Mouse (Mus musculus): Measurements from ENCODE around the gene Mcm8. TPM values are rescaled to one million over a fixed set of nuclear protein-coding genes. Genes with fewer than 3 reads are reported as not detected.

The Mcm8 gene
- polyA plus RNA-seq, 2 experiments, result 4.5 to 6.9 TPM

DNA sequence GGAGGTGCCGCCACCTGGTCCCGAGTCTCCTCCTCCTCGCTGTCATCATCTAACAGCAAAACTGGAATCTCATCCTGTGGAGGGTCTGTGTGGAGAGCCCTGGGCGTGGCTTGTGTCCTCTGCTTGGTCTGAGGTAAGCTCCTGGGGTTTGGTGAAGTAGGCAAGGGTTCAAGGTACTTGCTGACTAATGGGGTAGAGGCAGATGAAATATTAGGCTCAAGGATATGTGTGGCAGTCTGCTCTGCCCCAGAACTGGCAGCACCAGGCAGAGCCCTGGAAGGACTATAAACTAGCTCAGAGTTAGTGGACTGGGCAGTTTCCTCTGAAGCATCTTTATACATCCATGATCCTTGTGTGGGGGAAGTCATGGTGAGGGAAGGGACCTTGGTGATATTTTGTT is 54.3 kb downstream of the Mcm8 start:
- no peak overlapping the region for H3K9ac ChIP-seq (replicated peaks)
- peaks cover 3% of the 10 kb centered on the region; the same call in 1 of the 2 replicates for H3K36me3 ChIP-seq (replicated peaks; ENCODE audit: control insufficient read depth, insufficient read depth, low read depth)
- peaks cover 0 to 2% of the 10 kb centered on the region in 2 experiments; a peak in 1 of 4 replicates for H3K4me1 ChIP-seq (replicated peaks; ENCODE audit: control insufficient read depth in 2 of 2, insufficient read depth in 2 of 2, low read length in 1 of 2)
- H3K4me3 ChIP-seq (ENCODE audit: insufficient read depth in 1 of 2, low read depth in 2 of 2, low read length in 2 of 2), result no peak overlapping the region
- TF ChIP-seq CTCF (IDR thresholded peaks at IDR 0.05; ENCODE audit: low read depth) (no peak), EP300 (IDR thresholded peaks at IDR 0.05; ENCODE audit: low read depth) (no peak)
- no peaks in the 10 kb centered on the region for H3K9me3 ChIP-seq (ENCODE audit: control insufficient read depth, low read length)
- H3K4me2 ChIP-seq (ENCODE audit: low read depth), result no peak overlapping the region
- 63% methylated on average over 4 of the region's 4 CpGs for WGBS (ENCODE audit: insufficient replicate concordance)
- DNase-seq (ENCODE audit: low read depth in 3 of 3, low spot score in 3 of 3), result no peak
- no peaks in the 10 kb centered on the region for H3K27me3 ChIP-seq (ENCODE audit: control insufficient read depth, insufficient read depth, low read length)
- ATAC-seq (ENCODE audit: insufficient read depth), result no peak
- no peak overlapping the region for H3K27ac ChIP-seq

DNA sequence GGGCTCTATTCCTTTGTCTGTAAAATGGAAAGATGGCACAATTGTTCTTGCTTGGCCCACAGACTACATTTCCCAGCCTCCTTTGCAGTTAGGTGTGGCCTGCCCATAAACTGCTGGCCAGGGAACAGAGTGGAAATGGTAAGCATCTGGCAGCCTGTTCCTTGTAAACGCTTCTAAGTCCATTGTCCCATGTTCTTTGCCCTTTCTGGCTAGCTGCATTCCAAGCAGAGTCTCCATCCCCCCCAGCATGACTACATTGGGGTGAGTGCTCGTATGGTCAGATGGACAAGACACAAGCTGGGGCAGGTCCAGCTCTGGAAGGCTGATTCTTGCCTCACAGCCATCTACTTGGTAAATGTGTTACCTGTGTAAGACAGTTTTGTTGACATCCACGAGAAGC is 55.7 kb downstream of the Mcm8 start:
- H3K4me1 ChIP-seq (replicated peaks; ENCODE audit: control insufficient read depth in 2 of 2, insufficient read depth in 2 of 2, low read length in 1 of 2), result peaks cover 0 to 2% of the 10 kb centered on the region in 2 experiments; a peak in 1 of 4 replicates
- WGBS (ENCODE audit: insufficient replicate concordance), result 54% methylated on average over 3 of the region's 3 CpGs
- H3K27ac ChIP-seq, result no peak overlapping the region
- TF ChIP-seq EP300 (IDR thresholded peaks at IDR 0.05; ENCODE audit: low read depth), result no peak
- TF ChIP-seq CTCF (IDR thresholded peaks at IDR 0.05; ENCODE audit: low read depth), result no peak
- no peaks in the 10 kb centered on the region for H3K36me3 ChIP-seq (replicated peaks; ENCODE audit: control insufficient read depth, insufficient read depth, low read depth)
- no peak for ATAC-seq (ENCODE audit: insufficient read depth)
- H3K4me2 ChIP-seq (ENCODE audit: low read depth), result no peak overlapping the region
- no peaks in the 10 kb centered on the region for H3K27me3 ChIP-seq (ENCODE audit: control insufficient read depth, insufficient read depth, low read length)
- H3K4me3 ChIP-seq (ENCODE audit: insufficient read depth in 1 of 2, low read depth in 2 of 2, low read length in 2 of 2), result no peak overlapping the region
- no peak overlapping the region for H3K9ac ChIP-seq (replicated peaks)
- DNase-seq (ENCODE audit: low read depth in 3 of 3, low spot score in 3 of 3), result no peak
- H3K9me3 ChIP-seq (ENCODE audit: control insufficient read depth, low read length), result no peaks in the 10 kb centered on the region

DNA sequence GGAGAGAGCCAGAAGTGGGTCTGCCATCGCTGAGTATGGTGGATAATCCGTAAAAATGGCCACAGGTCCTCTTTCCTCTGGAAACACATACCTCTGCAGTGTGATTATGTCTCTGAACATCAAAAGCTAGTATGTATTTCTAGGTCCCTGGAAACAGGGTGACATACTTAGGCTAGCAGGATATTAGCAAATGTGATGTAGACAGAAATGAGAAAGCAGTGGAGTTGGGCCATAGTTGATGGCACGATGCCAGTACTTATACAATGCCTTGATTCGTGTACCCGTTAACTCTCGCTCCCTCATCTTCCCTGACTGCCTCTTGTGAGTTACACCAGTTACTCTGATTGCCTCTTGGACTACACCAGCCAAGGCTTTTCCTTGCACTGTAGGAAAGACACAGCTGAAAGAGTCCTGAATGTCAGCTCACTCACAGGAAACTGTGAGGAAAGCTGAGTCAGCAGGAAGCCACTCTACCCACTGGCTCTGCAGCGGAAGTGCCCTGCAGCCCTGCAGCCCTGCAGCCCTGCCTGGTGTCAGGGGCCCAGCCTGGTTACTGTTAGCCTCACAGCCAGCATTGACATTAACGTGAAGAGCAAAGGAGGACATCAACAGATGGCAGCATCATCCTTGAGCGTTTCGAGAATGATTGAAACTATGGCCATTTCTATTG is 57.9 kb downstream of the Mcm8 start:
- 0 out of 2 replicates have a peak, but pooled peaks have one; percentile 23 for ATAC-seq (ENCODE audit: insufficient read depth)
- Histone ChIP-seq H3K27ac (no peak overlapping the region), H3K27me3 (ENCODE audit: control insufficient read depth, insufficient read depth, low read length) (peaks cover 7% of the 10 kb centered on the region), H3K4me2 (ENCODE audit: low read depth) (no peak overlapping the region), H3K36me3 (replicated peaks; ENCODE audit: control insufficient read depth, insufficient read depth, low read depth) (no peaks in the 10 kb centered on the region), H3K4me1 (replicated peaks; ENCODE audit: control insufficient read depth in 2 of 2, insufficient read depth in 2 of 2, low read length in 1 of 2) (peaks cover 0 to 2% of the 10 kb centered on the region in 2 experiments; a peak in 1 of 4 replicates), H3K9ac (replicated peaks) (no peak overlapping the region), H3K9me3 (ENCODE audit: control insufficient read depth, low read length) (no peaks in the 10 kb centered on the region), H3K4me3 (ENCODE audit: insufficient read depth in 1 of 2, low read depth in 2 of 2, low read length in 2 of 2) (no peak overlapping the region)
- 48% methylated on average over 10 of the region's 10 CpGs for WGBS (ENCODE audit: insufficient replicate concordance)
- TF ChIP-seq EP300 (IDR thresholded peaks at IDR 0.05; ENCODE audit: low read depth) (no peak), CTCF (IDR thresholded peaks at IDR 0.05; ENCODE audit: low read depth) (no peak)
- no peak for DNase-seq (ENCODE audit: low read depth in 3 of 3, low spot score in 3 of 3)

DNA sequence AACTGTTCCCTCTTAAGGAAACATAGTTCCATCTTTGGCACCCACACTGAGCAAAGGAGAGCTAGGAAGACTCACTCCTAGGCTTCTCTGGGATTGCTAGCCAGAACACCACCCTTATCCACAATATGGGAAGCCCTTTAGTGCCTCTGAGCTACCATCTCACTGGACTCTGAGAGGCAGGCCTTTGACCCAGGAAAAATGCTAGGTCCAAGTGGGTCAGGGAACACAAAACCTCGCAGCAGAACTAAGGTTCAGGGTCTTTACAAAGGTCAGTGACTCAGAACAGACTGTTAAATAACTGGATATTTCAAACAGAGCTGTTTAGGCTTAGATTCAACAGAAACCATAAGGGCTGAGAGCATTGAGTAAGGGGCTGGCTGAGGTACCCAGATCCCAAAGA is 61.0 kb downstream of the Mcm8 start:
- DNase-seq (ENCODE audit: low read depth in 3 of 3, low spot score in 3 of 3) (no peak), ATAC-seq (ENCODE audit: insufficient read depth) (no peak)
- WGBS (ENCODE audit: insufficient replicate concordance), result 38% methylated on average over 1 of the region's 1 CpGs
- no peak overlapping the region for H3K9ac ChIP-seq (replicated peaks)
- H3K27ac ChIP-seq, result no peak overlapping the region
- peaks cover 0 to 2% of the 10 kb centered on the region in 2 experiments; a peak in 1 of 4 replicates for H3K4me1 ChIP-seq (replicated peaks; ENCODE audit: control insufficient read depth in 2 of 2, insufficient read depth in 2 of 2, low read length in 1 of 2)
- H3K4me2 ChIP-seq (ENCODE audit: low read depth), result no peak overlapping the region
- H3K27me3 ChIP-seq (ENCODE audit: control insufficient read depth, insufficient read depth, low read length), result peaks cover 27% of the 10 kb centered on the region
- no peaks in the 10 kb centered on the region for H3K36me3 ChIP-seq (replicated peaks; ENCODE audit: control insufficient read depth, insufficient read depth, low read depth)
- H3K9me3 ChIP-seq (ENCODE audit: control insufficient read depth, low read length), result no peaks in the 10 kb centered on the region
- H3K4me3 ChIP-seq (ENCODE audit: insufficient read depth in 1 of 2, low read depth in 2 of 2, low read length in 2 of 2), result no peak overlapping the region
- TF ChIP-seq CTCF (IDR thresholded peaks at IDR 0.05; ENCODE audit: low read depth), result no peak
- TF ChIP-seq EP300 (IDR thresholded peaks at IDR 0.05; ENCODE audit: low read depth), result no peak

DNA sequence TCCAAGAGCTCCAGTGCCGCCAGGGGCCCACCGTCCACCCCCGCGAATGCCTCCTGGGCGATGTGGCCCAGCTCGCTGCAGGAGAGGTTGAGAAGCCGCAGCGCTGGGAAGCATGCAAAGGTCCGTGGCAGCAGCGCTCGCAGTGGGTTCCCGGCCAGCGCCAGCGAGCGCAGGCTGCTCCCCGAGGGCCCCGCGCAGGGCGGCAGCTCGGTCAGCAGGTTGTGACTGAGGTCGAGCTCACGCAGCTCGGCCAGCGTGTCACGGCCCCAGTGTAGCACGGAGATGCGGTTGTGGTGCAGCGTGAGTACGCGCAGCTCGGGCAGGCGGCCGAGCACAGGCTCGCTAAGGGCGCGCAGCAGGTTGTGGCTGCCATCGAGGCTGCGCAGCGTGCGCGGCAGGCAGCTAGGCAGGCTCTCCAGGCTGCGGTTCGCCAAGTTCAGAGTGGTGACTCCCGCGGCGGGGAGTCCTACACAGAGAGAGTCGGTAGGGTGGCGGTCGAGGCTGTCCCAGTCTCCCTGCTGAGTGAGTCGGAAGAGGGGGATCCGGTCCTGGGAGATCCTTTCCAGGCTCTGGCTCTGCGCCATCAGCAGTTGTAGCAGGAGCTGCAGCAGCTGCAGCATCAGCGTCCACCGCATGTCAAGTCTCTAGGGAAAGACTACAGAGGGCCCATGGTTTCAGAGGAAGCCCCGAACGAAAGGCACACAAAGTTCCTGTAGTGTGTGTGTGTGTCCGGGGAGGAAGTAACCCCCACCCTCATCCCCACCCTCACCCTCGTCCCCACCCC is 63.5 kb downstream of the Mcm8 start:
- Histone ChIP-seq H3K36me3 (replicated peaks; ENCODE audit: control insufficient read depth, insufficient read depth, low read depth) (no peaks in the 10 kb centered on the region), H3K27ac (no peak overlapping the region), H3K4me1 (replicated peaks; ENCODE audit: control insufficient read depth in 2 of 2, insufficient read depth in 2 of 2, low read length in 1 of 2) (no peaks in the 10 kb centered on the region), H3K4me2 (ENCODE audit: low read depth) (peak overlapping the region; percentile 53), H3K4me3 (ENCODE audit: insufficient read depth in 1 of 2, low read depth in 2 of 2, low read length in 2 of 2) (peak overlapping the region; percentile 2 to 23; a peak in 3 of 4 replicates), H3K9me3 (ENCODE audit: control insufficient read depth, low read length) (no peaks in the 10 kb centered on the region), H3K27me3 (ENCODE audit: control insufficient read depth, insufficient read depth, low read length) (peaks cover 27% of the 10 kb centered on the region), H3K9ac (replicated peaks) (no peak overlapping the region)
- DNase-seq (ENCODE audit: low read depth in 3 of 3, low spot score in 3 of 3) (no peak), ATAC-seq (ENCODE audit: insufficient read depth) (peak; percentile 26; the same call in 1 of the 2 replicates)
- under 1% methylated on average over 58 of the region's 58 CpGs for WGBS (ENCODE audit: insufficient replicate concordance)
- TF ChIP-seq CTCF (IDR thresholded peaks at IDR 0.05; ENCODE audit: low read depth) (no peak), EP300 (IDR thresholded peaks at IDR 0.05; ENCODE audit: low read depth) (no peak)
